Mouse (Mus musculus): ENCODE results near the gene Ski.

The Ski gene

GRCm38 (mm10) chr4:155235311-155236119 lies 13.1 kb upstream of the Ski start:
- in situ Hi-C loops (cut with MboI; ENCODE audit: low sequenced_read_pairs), result loop anchor here (25.0 kb wide), 1 partner anchor 348 kb away; the partner anchor contains the start of gene Fam213b

- in situ Hi-C loops (cut with MboI; ENCODE audit: low sequenced_read_pairs), result loop anchor here (25.0 kb wide), 1 partner anchor 347 kb away; the partner anchor contains the start of gene Fam213b
Observed at GRCm38 (mm10) chr4:155234371-155235310, 12.2 kb upstream of the Ski start.

GRCm38 (mm10) chr4:155233878-155234277 lies 11.5 kb upstream of the Ski start:
- in situ Hi-C loops (cut with MboI; ENCODE audit: low sequenced_read_pairs), result loop anchor here (25.0 kb wide), 1 partner anchor 347 kb away; the partner anchor contains the start of gene Fam213b

- in situ Hi-C loops (cut with MboI; ENCODE audit: low sequenced_read_pairs), result loop anchor here (25.0 kb wide), 1 partner anchor 341 kb away; the partner anchor contains the start of gene Fam213b
Observed at GRCm38 (mm10) chr4:155228461-155228860, 6.1 kb upstream of the Ski start.

- in situ Hi-C loops (cut with MboI; ENCODE audit: low sequenced_read_pairs), result loop anchor here (25.0 kb wide), 1 partner anchor 341 kb away; the partner anchor contains the start of gene Fam213b
Observed at GRCm38 (mm10) chr4:155227986-155228385, 5.6 kb upstream of the Ski start.

GRCm38 (mm10) chr4:155225918-155226317 lies 3.5 kb upstream of the Ski start:
- in situ Hi-C loops (cut with MboI; ENCODE audit: low sequenced_read_pairs), result loop anchor here (25.0 kb wide), 1 partner anchor 339 kb away; the partner anchor contains the start of gene Fam213b

- in situ Hi-C loops (cut with MboI; ENCODE audit: low sequenced_read_pairs), result no loop called here
Observed at GRCm38 (mm10) chr4:155223594-155224528, 1.5 kb upstream of the Ski start.

GRCm38 (mm10) chr4:155222841-155223593 lies 625 bp upstream of the Ski start:
- in situ Hi-C loops (cut with MboI; ENCODE audit: low sequenced_read_pairs), result no loop called here

GRCm38 (mm10) chr4:155221599-155222551 lies 517 bp downstream of the Ski start:
- in situ Hi-C loops (cut with MboI; ENCODE audit: low sequenced_read_pairs), result no loop called here

- in situ Hi-C loops (cut with MboI; ENCODE audit: low sequenced_read_pairs), result no loop called here
Observed at GRCm38 (mm10) chr4:155221106-155221505, 1.3 kb downstream of the Ski start.

- in situ Hi-C loops (cut with MboI; ENCODE audit: low sequenced_read_pairs), result no loop called here
Observed at GRCm38 (mm10) chr4:155220213-155221100, 1.9 kb downstream of the Ski start.

- in situ Hi-C loops (cut with MboI; ENCODE audit: low sequenced_read_pairs), result no loop called here
Observed at GRCm38 (mm10) chr4:155219271-155220212, 2.9 kb downstream of the Ski start.

GRCm38 (mm10) chr4:155218104-155218732 lies 4.2 kb downstream of the Ski start:
- in situ Hi-C loops (cut with MboI; ENCODE audit: low sequenced_read_pairs), result no loop called here

- in situ Hi-C loops (cut with MboI; ENCODE audit: low sequenced_read_pairs), result no loop called here
Observed at GRCm38 (mm10) chr4:155217241-155218103, 4.9 kb downstream of the Ski start.
